Mouse (Mus musculus) kidney, embryonic 15.5 days (tissue): Measurements from ENCODE around the gene Mrps6. TPM values are rescaled to one million over a fixed set of nuclear protein-coding genes. Genes with fewer than 3 reads are reported as not detected.
A peak's percentile ranks its signal among the peaks of the same experiment; 100 is the strongest.

ENCODE experiments used
- ATAC-seq: fragments of 200-750 bp; cut with Nextera tagmentation; replicated peaks from 2 replicates; pipeline ENCODE4 v1.8.0; 2017; ENCODE audit warnings: moderate TSS enrichment; ENCODE audit not compliant: low FRiP score
- H3K27ac ChIP-seq: fragments of 300-500 bp; sonication (generic); 2 replicates; pipeline ENCODE4 v1.5.1; 2015; ENCODE audit warnings: mild to moderate bottlenecking, inconsistent platforms
- H3K27me3 ChIP-seq: fragments of 300-500 bp; sonication (generic); 2 replicates; pipeline ENCODE4 v1.6.1; 2015; ENCODE audit warnings: inconsistent platforms
- H3K36me3 ChIP-seq: fragments of 300-500 bp; sonication (generic); 2 replicates; pipeline ENCODE4 v1.6.1; 2015; ENCODE audit warnings: inconsistent platforms
- H3K4me1 ChIP-seq: fragments of 300-500 bp; sonication (generic); 2 replicates; pipeline ENCODE4 v1.6.1; 2015; ENCODE audit warnings: inconsistent platforms
- H3K4me2 ChIP-seq: fragments of 300-500 bp; sonication (generic); 2 replicates; pipeline ENCODE4 v1.6.1; 2015; ENCODE audit warnings: moderate library complexity, mild to moderate bottlenecking, inconsistent platforms
- H3K4me3 ChIP-seq: fragments of 300-500 bp; sonication (generic); replicated peaks from 2 replicates; pipeline ENCODE4 v1.5.1; 2015; ENCODE audit warnings: mild to moderate bottlenecking, inconsistent platforms
- H3K9ac ChIP-seq: fragments of 300-500 bp; sonication (generic); 2 replicates; pipeline ENCODE4 v1.6.1; 2015; ENCODE audit warnings: mild to moderate bottlenecking, inconsistent platforms
- H3K9me3 ChIP-seq: fragments of 300-500 bp; sonication (generic); replicated peaks from 2 replicates; pipeline ENCODE4 v1.6.1; 2016; ENCODE audit warnings: inconsistent platforms
- WGBS: fragments of 180-500 bp; shearing (Covaris S2); methylation state at CpG from one replicate; pipeline ENCODE4 v1.1.7; 2015; ENCODE audit warnings: mixed read lengths; 5-methylcytosine and 5-hydroxymethylcytosine counted together
- polyA plus RNA-seq: library from polyadenylated mRNA; unstranded; fragments of >200 nt; fragmentation: Nextera tagmentation; extraction: Ambion mirVana; gene quantifications from 2 replicates; pipeline ENCODE4 v1.2.1, GENCODE M21; 2015

Gene Mrps6
- polyA plus RNA-seq, 1 experiment from 2014 or later, result 151 TPM

DNA sequence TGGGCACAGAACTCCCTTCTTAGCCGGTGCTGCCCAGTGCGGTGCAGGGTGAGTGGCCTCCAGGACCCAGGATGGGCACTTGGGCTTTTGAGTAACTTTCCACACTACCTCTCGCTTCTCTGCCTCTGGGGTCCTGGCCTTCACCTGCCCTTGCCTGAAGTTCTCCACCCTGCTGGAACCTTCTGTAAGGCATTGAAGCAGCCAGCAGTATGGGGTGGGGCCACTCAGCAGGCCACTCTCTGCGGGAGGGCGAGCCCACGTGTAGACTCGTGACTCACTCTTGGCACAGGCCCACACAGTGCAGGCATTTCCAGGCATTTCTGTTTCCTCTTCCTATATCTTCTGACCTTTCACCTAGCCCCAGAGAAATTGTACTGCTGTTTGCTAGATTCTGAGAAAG lies 18.6 kb upstream of the Mrps6 start:
- no peak overlapping the region for H3K27ac ChIP-seq
- WGBS, result 92% methylated on average over 7 of the region's 7 CpGs
- no peaks in the 10 kb centered on the region for H3K36me3 ChIP-seq
- H3K4me3 ChIP-seq, result no peak overlapping the region
- no peak for ATAC-seq
- H3K27me3 ChIP-seq, result no peaks in the 10 kb centered on the region
- no peaks in the 10 kb centered on the region for H3K9me3 ChIP-seq
- H3K4me1 ChIP-seq, result no peaks in the 10 kb centered on the region
- no peak overlapping the region for H3K4me2 ChIP-seq
- no peak overlapping the region for H3K9ac ChIP-seq

GRCm38 (mm10) chr16:92039966-92040365 lies 18.1 kb upstream of the Mrps6 start:
- Histone ChIP-seq H3K4me1 (no peaks in the 10 kb centered on the region), H3K4me2 (no peak overlapping the region), H3K27ac (no peak overlapping the region), H3K9me3 (no peaks in the 10 kb centered on the region), H3K27me3 (no peaks in the 10 kb centered on the region), H3K9ac (no peak overlapping the region), H3K36me3 (no peaks in the 10 kb centered on the region), H3K4me3 (no peak overlapping the region)
- WGBS, result 96% methylated on average over 11 of the region's 11 CpGs
- no peak for ATAC-seq

- ATAC-seq, result no peak
- H3K9ac ChIP-seq, result no peak overlapping the region
- no peak overlapping the region for H3K27ac ChIP-seq
- no peak overlapping the region for H3K4me3 ChIP-seq
- H3K27me3 ChIP-seq, result no peaks in the 10 kb centered on the region
- H3K36me3 ChIP-seq, result no peaks in the 10 kb centered on the region
- no peak overlapping the region for H3K4me2 ChIP-seq
- 79% methylated on average over 7 of the region's 7 CpGs for WGBS
- no peaks in the 10 kb centered on the region for H3K4me1 ChIP-seq
- H3K9me3 ChIP-seq, result 0 out of 2 replicates have a peak, but pooled peaks cover 5% of the 10 kb centered on the region
These were observed 6.2 kb upstream of the Mrps6 start for GRCm38 (mm10) chr16:92051777-92052310.

GRCm38 (mm10) chr16:92052569-92052968 lies 5.5 kb upstream of the Mrps6 start:
- H3K9me3 ChIP-seq, result 0 out of 2 replicates have a peak, but pooled peaks cover 5% of the 10 kb centered on the region
- no peak overlapping the region for H3K27ac ChIP-seq
- H3K9ac ChIP-seq, result no peak overlapping the region
- no peaks in the 10 kb centered on the region for H3K36me3 ChIP-seq
- H3K4me2 ChIP-seq, result no peak overlapping the region
- ATAC-seq, result no peak
- no peaks in the 10 kb centered on the region for H3K4me1 ChIP-seq
- no peaks in the 10 kb centered on the region for H3K27me3 ChIP-seq
- WGBS, result 75% methylated on average over 10 of the region's 10 CpGs
- no peak overlapping the region for H3K4me3 ChIP-seq

- Histone ChIP-seq H3K27me3 (no peaks in the 10 kb centered on the region), H3K9me3 (0 out of 2 replicates have a peak, but pooled peaks cover 5% of the 10 kb centered on the region), H3K27ac (no peak overlapping the region), H3K4me3 (no peak overlapping the region), H3K4me2 (no peak overlapping the region), H3K36me3 (peaks cover 10% of the 10 kb centered on the region), H3K4me1 (peaks cover 23% of the 10 kb centered on the region), H3K9ac (no peak overlapping the region)
- ATAC-seq, result no peak
- 42% methylated on average over 2 of the region's 2 CpGs for WGBS
These were observed 1.4 kb upstream of the Mrps6 start for GRCm38 (mm10) chr16:92056711-92057110.

DNA sequence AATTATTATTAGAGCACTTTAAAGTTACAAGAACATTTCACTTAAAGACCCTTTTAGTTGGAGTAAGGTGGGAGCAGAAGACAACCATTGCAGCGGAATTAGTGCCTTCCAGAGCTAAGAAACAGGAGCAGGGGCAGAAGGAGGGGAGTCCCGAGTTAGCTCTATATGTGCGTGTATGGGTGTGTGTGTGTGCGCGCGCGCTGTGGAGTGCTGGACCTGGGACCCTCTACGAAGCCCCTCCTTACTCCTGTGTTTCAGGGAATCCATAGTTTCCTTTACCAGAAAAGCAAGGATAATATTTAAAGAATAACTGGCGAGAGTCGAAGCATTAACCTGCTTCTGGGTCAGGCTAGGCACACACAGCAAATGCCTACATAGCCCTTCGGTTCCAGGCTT lies 616 bp upstream of the Mrps6 start:
- Histone ChIP-seq H3K4me2 (peak overlapping the region; percentile 81), H3K4me1 (peaks cover 23% of the 10 kb centered on the region), H3K36me3 (peaks cover 18% of the 10 kb centered on the region), H3K4me3 (peak overlapping the region; percentile 95), H3K9me3 (0 out of 2 replicates have a peak, but pooled peaks cover 5% of the 10 kb centered on the region), H3K9ac (peak overlapping the region; percentile 90), H3K27me3 (no peaks in the 10 kb centered on the region), H3K27ac (peak overlapping the region; percentile 94)
- peak; percentile 23 for ATAC-seq
- 4% methylated on average over 11 of the region's 11 CpGs for WGBS

DNA sequence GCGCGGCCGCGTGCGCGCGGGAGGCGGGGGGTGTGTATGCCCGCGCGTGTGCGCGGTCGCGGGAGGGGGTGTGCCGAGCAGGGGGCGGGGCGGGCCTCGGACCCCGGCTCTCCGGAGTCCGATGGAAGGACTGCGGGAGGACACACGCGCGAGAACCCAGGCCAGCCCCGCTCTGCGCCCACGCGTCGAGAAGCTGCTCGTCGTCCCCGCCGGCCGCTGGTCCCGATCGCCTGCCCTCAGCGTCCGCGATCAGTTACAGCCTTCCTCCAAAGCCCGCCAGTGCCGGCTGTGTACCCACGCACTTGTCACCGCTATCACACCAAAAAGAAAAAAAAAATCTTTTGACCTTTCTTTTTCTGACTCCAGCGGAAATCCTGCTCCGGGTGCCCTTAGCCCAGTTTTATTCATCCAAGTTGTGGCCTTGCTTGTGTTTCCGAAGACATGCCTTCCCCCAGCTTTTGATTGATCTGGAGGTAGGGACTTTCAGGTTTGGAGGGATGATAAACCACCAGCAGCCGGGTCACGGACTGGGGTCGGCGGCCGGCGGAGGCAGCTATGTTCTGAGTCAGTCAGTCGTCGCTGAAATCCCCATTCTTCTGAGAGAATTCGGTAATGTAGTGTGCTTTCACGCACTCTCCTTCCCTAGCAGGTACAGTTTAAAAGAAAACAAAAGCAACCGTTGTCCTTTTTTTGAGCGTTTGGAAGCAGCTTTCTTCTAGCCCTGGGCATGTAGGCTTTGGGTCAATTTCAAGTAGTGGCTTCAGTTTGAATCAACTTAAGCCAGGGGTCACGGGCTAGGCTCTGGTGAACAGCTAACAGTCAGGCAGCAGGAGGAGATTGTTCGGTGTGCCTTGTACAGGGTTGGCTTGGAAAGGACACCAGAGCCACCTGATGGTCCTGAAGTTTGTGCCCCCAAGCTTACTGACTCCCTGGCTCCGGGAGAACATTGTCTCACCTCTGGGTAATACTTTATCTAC lies 862 bp downstream of the Mrps6 start:
- H3K9me3 ChIP-seq, result 0 out of 2 replicates have a peak, but pooled peaks cover 2% of the 10 kb centered on the region
- no peaks in the 10 kb centered on the region for H3K27me3 ChIP-seq
- H3K27ac ChIP-seq, result peak overlapping the region; percentile 94
- H3K36me3 ChIP-seq, result peaks cover 31% of the 10 kb centered on the region
- peak overlapping the region; percentile 81 for H3K4me2 ChIP-seq
- H3K9ac ChIP-seq, result peak overlapping the region; percentile 90
- H3K4me1 ChIP-seq, result peaks cover 23% of the 10 kb centered on the region
- peak; percentile 44 for ATAC-seq
- WGBS, result 2% methylated on average over 35 of the region's 63 CpGs
- peak overlapping the region; percentile 95 for H3K4me3 ChIP-seq

DNA sequence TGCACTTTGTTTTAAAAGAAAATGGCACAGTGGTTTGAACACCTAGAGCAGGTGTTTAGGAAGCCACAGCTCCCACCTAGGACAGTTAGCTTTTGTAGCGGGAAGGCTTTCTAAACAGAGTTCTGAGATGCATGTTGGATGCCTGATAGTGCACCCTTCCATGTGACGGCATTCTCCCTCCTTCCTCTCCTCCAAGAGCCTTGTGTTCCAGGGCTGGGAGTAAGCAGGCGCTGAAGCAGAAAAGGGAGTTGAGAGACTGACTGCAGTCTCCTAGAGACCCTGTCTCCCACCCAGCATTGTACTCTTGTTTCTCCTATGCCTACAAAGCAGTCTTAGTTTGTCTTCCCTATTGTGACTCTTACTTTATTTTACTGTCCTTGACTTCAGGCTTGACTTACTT lies 2.1 kb downstream of the Mrps6 start:
- H3K4me1 ChIP-seq, result peaks cover 23% of the 10 kb centered on the region
- no peak for ATAC-seq
- peak overlapping the region; percentile 81 for H3K4me2 ChIP-seq
- peaks cover 44% of the 10 kb centered on the region for H3K36me3 ChIP-seq
- peak overlapping the region; percentile 95 for H3K4me3 ChIP-seq
- H3K27me3 ChIP-seq, result no peaks in the 10 kb centered on the region
- WGBS, result 48% methylated on average over 3 of the region's 3 CpGs
- no peaks in the 10 kb centered on the region for H3K9me3 ChIP-seq
- no peak overlapping the region for H3K9ac ChIP-seq
- H3K27ac ChIP-seq, result no peak overlapping the region

GRCm38 (mm10) chr16:92061586-92061985 lies 3.5 kb downstream of the Mrps6 start:
- Histone ChIP-seq H3K36me3 (peaks cover 58% of the 10 kb centered on the region), H3K9me3 (no peaks in the 10 kb centered on the region)
- 97% methylated on average over 7 of the region's 7 CpGs for WGBS

DNA sequence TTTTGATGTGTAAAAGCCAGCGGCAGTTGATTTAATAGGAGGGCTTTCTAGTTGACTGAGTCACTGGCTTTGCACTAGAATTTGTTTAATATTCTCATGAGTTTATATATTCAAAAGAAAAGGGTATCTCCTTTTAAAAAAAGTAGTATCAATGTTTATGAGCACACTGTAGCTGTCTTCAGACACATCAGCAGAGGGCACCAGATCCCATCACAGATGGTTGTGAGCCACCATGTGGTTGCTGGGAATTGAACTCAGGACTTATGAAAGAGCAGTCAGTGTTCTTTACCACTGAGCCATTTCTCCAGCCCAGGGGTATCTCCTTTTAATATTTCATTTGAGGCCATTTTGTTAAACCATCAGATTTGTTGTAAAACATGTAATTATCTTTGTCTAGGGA lies 4.8 kb downstream of the Mrps6 start:
- H3K9me3 ChIP-seq, result no peaks in the 10 kb centered on the region
- no peak overlapping the region for H3K4me3 ChIP-seq
- ATAC-seq, result no peak
- no peak overlapping the region for H3K4me2 ChIP-seq
- WGBS, result 90% methylated on average over 1 of the region's 1 CpGs
- H3K36me3 ChIP-seq, result peaks cover 70% of the 10 kb centered on the region
- H3K4me1 ChIP-seq, result peaks cover 23% of the 10 kb centered on the region
- no peak overlapping the region for H3K27ac ChIP-seq
- H3K27me3 ChIP-seq, result no peaks in the 10 kb centered on the region
- H3K9ac ChIP-seq, result no peak overlapping the region

More at GRCm38 (mm10) chr16:92061586-92061985, 3.5 kb downstream of the Mrps6 start:
- H3K9ac ChIP-seq, result no peak overlapping the region
- no peak for ATAC-seq
- H3K27me3 ChIP-seq, result no peaks in the 10 kb centered on the region
- H3K4me2 ChIP-seq, result no peak overlapping the region
- no peak overlapping the region for H3K27ac ChIP-seq
- H3K4me3 ChIP-seq, result no peak overlapping the region
- peaks cover 23% of the 10 kb centered on the region for H3K4me1 ChIP-seq

GRCm38 (mm10) chr16:92064801-92065200 lies 6.7 kb downstream of the Mrps6 start:
- H3K4me3 ChIP-seq, result no peak overlapping the region
- H3K9me3 ChIP-seq, result no peaks in the 10 kb centered on the region
- no peak for ATAC-seq
- no peak overlapping the region for H3K9ac ChIP-seq
- no peak overlapping the region for H3K4me2 ChIP-seq
- peaks cover 87% of the 10 kb centered on the region for H3K36me3 ChIP-seq
- H3K4me1 ChIP-seq, result peaks cover 14% of the 10 kb centered on the region
- no peaks in the 10 kb centered on the region for H3K27me3 ChIP-seq
- no peak overlapping the region for H3K27ac ChIP-seq
- 89% methylated on average over 2 of the region's 2 CpGs for WGBS

DNA sequence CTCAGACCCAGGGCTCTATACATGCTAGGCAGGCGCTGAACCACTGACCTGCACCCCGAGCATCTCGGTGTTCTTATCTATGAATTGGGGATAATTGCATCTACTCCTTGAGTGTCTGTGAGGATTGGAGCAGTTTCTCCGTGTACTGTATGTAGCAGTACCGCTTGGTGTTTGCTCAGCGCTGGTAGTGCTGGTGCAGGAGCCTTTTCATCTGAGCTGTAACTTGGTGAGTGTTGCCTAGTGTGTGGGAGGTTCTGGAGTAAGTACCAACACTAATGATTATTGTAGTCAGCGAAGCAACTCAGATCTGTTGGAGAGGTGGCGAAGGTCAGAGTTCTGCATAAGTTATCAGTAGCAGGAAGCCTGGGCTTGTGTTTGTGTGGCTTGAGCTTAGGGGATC lies 12.3 kb downstream of the Mrps6 start:
- 88% methylated on average over 8 of the region's 8 CpGs for WGBS
- ATAC-seq, result no peak
- H3K27me3 ChIP-seq, result no peaks in the 10 kb centered on the region

More for the DNA sequence above, 12.3 kb downstream of the Mrps6 start:
- H3K4me1 ChIP-seq, result no peaks in the 10 kb centered on the region
- H3K9ac ChIP-seq, result no peak overlapping the region
- peaks cover 70% of the 10 kb centered on the region for H3K36me3 ChIP-seq
- H3K4me2 ChIP-seq, result no peak overlapping the region
- H3K4me3 ChIP-seq, result no peak overlapping the region
- no peak overlapping the region for H3K27ac ChIP-seq
- no peaks in the 10 kb centered on the region for H3K9me3 ChIP-seq
